Mouse (Mus musculus): ENCODE data around the gene Olfr749.
A peak's percentile ranks its signal among the peaks of the same experiment; 100 is the strongest.
"Not testable (repeated sequence)": the region's sequence is repeated elsewhere in the genome, so short reads cannot be mapped to it uniquely, and the experiment has no call there.

Olfr749 gene

DNA sequence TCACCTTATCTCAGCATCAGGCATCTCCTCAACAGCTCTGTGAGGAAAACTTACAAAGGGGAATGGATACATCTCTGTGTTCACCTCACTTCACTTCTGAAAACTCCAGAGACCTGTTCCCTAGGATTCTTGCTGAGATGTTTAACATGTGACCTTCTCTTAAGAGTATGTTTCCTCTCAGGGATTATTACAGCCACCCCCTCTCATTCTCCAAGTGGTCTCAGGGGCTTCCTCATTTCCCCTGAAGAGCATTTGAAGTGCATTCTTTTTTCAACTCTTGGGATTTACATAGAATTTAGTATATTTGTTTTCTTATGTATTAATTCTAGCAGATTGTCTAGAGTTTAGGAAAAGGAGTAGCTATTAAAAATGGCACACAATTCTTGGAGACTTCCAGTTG is at the start of gene Olfr749:
Gene Olfr749 (minus strand): TSS at position 101 of the 400 bp plus-strand sequence.
- DNase-seq, result no peak

DNA sequence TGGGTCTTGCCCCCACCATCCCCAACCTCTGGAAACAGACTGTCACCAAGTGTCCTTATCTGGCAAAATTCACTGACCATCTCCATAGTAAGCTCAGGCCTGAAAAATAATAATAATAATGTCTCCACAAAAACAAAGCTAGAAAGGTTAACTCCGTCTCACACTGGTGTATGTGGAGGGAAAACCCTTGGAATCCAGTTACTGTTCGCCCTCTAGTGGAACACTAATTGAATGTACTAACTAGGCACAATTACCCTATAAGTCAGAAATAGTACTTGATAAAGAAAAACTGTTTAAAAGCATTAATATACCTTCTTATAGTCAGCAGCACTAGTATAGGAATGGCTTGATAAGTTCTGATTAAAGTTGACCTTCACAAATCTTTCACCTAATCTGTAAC is 43.3 kb upstream of the Olfr749 start:
- no peak for DNase-seq

DNA sequence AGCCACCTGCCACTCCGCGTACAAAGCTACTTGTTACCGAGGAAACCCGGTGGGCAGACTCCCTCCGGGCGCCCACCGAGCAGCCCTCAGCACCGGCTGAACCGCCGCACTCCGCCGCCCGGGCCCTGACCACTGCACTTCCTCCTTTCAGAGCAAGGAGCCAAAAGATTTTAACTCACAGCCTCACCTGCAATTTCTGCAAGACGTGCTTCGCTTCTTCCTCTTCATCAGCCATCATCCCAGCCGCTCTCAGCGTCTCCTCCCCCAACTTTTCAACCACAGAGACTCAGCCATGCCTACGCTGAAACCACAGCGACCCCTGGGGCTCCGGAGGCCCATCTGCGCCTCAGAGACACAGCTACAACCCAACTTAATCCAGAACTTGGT is 40.4 kb upstream of the Olfr749 start, which contains the start of gene Ttc5:
Gene Ttc5 (minus strand): TSS at position 269 of the 387 bp plus-strand sequence.
- DNase-seq, result peak; percentile 80

- DNase-seq, result no peak
Observed at GRCm38 (mm10) chr14:50784391-50785250, 39.7 kb upstream of the Olfr749 start.

- no peak for DNase-seq
Observed at GRCm38 (mm10) chr14:50782166-50782565, 37.3 kb upstream of the Olfr749 start.

DNA sequence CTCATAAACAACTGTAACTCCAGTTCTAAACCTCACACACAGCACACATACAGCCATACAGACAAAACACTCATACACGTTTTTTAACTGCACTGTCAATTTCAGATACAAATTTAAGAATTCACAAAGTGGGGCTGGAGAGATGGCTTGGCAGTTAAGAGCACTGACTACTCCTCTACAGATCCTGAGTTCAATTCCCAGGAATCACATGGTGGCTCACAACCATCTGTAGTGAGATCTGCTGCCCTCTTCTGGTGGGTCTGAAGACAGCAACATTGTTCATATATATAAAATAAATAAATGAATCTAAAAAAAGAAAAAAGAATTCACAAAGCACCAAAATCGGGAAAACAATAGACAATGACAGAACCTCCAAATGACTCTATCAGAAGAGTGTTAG is 26.4 kb upstream of the Olfr749 start:
- no peak for DNase-seq

GRCm38 (mm10) chr14:50765736-50766135 is 20.8 kb upstream of the Olfr749 start:
- DNase-seq, result no peak

GRCm38 (mm10) chr14:50758416-50759085 is 13.7 kb upstream of the Olfr749 start:
- no peak for DNase-seq

DNA sequence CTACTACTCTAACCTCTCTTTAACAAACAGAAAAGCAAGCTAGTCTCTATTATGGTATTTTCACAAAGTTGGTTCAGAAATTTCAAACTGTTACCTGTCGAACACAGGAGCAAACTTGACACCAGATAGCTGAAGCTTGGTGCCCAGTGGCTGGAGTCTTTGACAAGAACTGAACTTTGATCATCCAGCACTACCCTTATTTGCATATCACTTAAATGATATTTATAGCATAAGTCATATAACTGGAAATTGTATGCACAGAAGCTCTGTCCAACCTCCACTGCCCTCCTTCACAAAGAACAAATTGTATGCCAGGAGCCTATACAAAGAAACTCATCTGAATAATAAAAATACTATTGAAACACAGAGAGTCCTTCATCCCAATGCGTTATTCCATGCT is 3.3 kb downstream of the Olfr749 start:
- no peak for DNase-seq

- no peak for DNase-seq
Observed at GRCm38 (mm10) chr14:50740334-50740733, 4.6 kb downstream of the Olfr749 start.

GRCm38 (mm10) chr14:50722371-50722770 is 22.5 kb downstream of the Olfr749 start:
- not testable (repeated sequence) for DNase-seq

GRCm38 (mm10) chr14:50719875-50720274 is 25.0 kb downstream of the Olfr749 start:
- DNase-seq, result not testable (repeated sequence)

DNA sequence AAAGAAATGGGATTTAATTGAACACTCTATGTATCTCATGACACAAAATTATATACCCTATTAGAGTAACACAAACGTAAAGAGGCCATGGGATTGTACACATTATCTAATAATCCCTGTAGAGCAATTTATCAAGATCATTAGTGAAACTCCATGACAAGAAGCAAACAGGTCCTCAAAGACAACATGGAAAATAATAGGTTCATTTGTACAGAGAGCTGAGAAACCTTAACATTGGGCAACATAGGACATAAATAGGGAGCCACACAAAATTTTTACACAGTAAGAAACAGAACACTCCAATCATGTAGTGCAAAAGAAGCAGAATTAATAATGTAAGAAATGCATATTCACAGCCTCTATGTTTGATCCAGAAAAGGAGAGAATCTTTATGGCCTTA is 37.8 kb downstream of the Olfr749 start, which contains the start of gene Olfr748:
Gene Olfr748 (plus strand): TSS at position 301 of the 400 bp plus-strand sequence.
- no peak for DNase-seq

DNA sequence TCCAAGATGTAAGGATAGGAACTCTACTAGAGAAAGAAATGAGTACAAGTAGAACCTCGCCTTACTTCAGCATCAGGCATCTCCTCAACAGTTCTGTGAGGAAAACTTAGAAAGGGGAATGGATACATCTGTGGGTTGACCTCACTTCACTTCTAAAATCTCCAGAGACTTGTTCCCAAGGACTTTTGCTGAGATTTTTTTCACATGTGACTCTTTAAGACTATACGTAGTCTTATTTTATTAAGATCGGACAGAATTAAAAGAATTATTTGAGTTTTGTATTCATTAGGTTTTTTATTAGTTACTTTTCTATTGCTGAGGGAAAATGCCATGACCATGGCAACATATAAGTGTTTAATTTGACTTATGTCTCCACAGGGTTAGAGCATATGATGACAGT is 51.8 kb downstream of the Olfr749 start, which contains the start of gene Olfr747:
Gene Olfr747 (minus strand): TSS at position 101 of the 400 bp plus-strand sequence.
- no peak for DNase-seq

Data from cerebellum, adult 11-12 months (tissue).